Mouse (Mus musculus): ENCODE measurements around the gene Bend5. TPM values are rescaled to one million over a fixed set of nuclear protein-coding genes. Genes with fewer than 3 reads are reported as not detected.

Bend5 gene
- polyA plus RNA-seq, 1 experiment from 2014 or later, result 14.5 TPM

- in situ Hi-C loops (cut with MboI; ENCODE audit: low pct_unique_long_range_greater_than_20kb), result no loop called here
- no peak for TF ChIP-seq CTCF (IDR thresholded peaks at IDR 0.05)
- DNase-seq (ENCODE audit: low read depth, low spot score), result no peak
- no peak for ATAC-seq
- H3K27me3 ChIP-seq, result no peaks in the 10 kb centered on the region
- ChIA-PET POLR2A (no interaction called here), CTCF (no interaction called here)
Measured at GRCm38 (mm10) chr4:111452192-111452591, 37.4 kb downstream of the Bend5 start.

DNA sequence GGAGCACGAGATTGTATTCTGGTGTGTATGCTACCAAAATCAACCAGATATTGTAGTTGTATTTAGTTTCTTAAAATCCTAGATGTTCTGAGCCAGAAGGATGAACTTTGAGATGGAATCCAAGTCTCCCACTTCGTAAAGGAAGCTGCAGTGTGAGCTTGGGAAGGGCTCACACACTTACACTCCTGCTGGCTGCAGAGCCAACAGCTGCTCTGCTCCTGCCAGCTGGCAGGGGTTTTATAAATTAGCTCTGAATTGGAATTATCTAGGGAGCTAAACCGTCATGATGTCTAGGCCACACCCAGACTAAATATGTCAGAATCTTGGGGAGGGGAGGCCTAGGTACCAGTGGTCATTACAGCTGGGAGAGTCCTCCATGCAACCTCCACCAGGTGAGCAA lies 38.5 kb downstream of the Bend5 start:
- ChIA-PET CTCF (interaction anchor here (1.0 kb wide), 1 partner anchor 10 kb away, joined by 4 read pairs; no protein-coding TSS in a partner anchor), POLR2A (no interaction called here)
- no peak for ATAC-seq
- no peak for TF ChIP-seq CTCF (IDR thresholded peaks at IDR 0.05)
- no peaks in the 10 kb centered on the region for H3K27me3 ChIP-seq
- DNase-seq (ENCODE audit: low read depth, low spot score), result no peak
- in situ Hi-C loops (cut with MboI; ENCODE audit: low pct_unique_long_range_greater_than_20kb), result no loop called here

- no peaks in the 10 kb centered on the region for H3K27me3 ChIP-seq
- ChIA-PET CTCF (interaction anchor here (0.6 to 1.5 kb wide), 3 partner anchors 10 to 22 kb away, joined by 3 to 6 read pairs (median 5); no protein-coding TSS in a partner anchor), POLR2A (no interaction called here)
- DNase-seq (ENCODE audit: low read depth, low spot score), result no peak
- ATAC-seq, result no peak
- in situ Hi-C loops (cut with MboI; ENCODE audit: low pct_unique_long_range_greater_than_20kb), result no loop called here
- TF ChIP-seq CTCF (IDR thresholded peaks at IDR 0.05), result no peak
Measured at GRCm38 (mm10) chr4:111455621-111456020, 40.8 kb downstream of the Bend5 start.

GRCm38 (mm10) chr4:111457568-111457967 lies 42.8 kb downstream of the Bend5 start:
- ChIA-PET POLR2A (no interaction called here), CTCF (interaction anchor here (1.5 kb wide), 1 partner anchor 26 kb away, joined by 4 read pairs; no protein-coding TSS in a partner anchor)

GRCm38 (mm10) chr4:111467293-111467773 lies 52.5 kb downstream of the Bend5 start:
- CTCF ChIA-PET, result no interaction called here
- in situ Hi-C loops (cut with MboI; ENCODE audit: low pct_unique_long_range_greater_than_20kb), result no loop called here
- DNase-seq (ENCODE audit: low read depth, low spot score) (no peak), ATAC-seq (no peak)
- H3K27me3 ChIP-seq, result no peaks in the 10 kb centered on the region
- POLR2A ChIA-PET, result no interaction called here
- TF ChIP-seq CTCF (IDR thresholded peaks at IDR 0.05), result no peak

More at GRCm38 (mm10) chr4:111457568-111457967, 42.8 kb downstream of the Bend5 start:
- ATAC-seq (no peak), DNase-seq (ENCODE audit: low read depth, low spot score) (no peak)
- no peak for TF ChIP-seq CTCF (IDR thresholded peaks at IDR 0.05)
- in situ Hi-C loops (cut with MboI; ENCODE audit: low pct_unique_long_range_greater_than_20kb), result no loop called here
- H3K27me3 ChIP-seq, result no peaks in the 10 kb centered on the region

DNA sequence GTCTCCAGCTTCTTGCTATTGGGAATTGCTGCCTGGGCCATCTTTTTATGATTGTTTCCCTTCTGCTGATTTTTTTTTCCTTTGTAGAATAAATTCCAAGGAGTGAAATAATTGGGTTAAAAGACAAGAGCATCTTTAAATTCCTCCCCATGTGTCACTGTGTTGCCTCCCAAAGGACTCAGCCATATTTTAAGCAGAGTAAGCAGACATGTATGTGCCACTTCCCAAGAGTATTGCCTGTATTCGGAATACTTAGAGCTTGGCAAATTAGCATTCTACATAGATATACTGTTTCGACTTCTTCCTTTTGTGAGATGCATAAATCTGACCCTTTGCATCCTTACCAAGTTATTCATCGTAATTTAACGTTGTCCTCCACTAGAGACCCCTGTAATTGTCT lies 53.0 kb downstream of the Bend5 start:
- H3K27me3 ChIP-seq, result no peaks in the 10 kb centered on the region
- in situ Hi-C loops (cut with MboI; ENCODE audit: low pct_unique_long_range_greater_than_20kb), result no loop called here
- ATAC-seq, result no peak
- POLR2A ChIA-PET, result no interaction called here
- TF ChIP-seq CTCF (IDR thresholded peaks at IDR 0.05), result no peak
- no peak for DNase-seq (ENCODE audit: low read depth, low spot score)
- CTCF ChIA-PET, result no interaction called here

DNA sequence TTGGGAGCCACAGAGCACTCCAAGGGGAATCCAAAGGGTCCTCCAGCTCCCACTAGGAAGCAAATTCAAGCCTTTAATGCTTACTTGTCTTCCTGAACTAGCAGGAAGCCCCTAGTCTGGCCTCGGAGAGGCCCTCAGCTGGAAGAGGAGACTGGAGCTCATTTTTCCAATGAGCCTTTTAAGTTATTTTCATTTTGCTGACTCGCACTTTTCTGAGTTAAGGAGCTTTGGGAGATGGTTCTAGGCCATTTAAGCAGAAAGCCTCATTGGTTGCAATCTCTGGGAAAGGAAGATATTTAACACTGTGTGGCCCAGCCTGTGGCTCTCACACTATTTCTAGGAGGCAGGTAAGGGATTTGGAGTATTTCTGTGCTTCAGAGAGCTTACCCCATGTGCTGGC lies 55.0 kb downstream of the Bend5 start:
- ChIA-PET CTCF (no interaction called here), POLR2A (no interaction called here)
- H3K27me3 ChIP-seq, result no peaks in the 10 kb centered on the region
- no peak for DNase-seq (ENCODE audit: low read depth, low spot score)
- no peak for TF ChIP-seq CTCF (IDR thresholded peaks at IDR 0.05)
- in situ Hi-C loops (cut with MboI; ENCODE audit: low pct_unique_long_range_greater_than_20kb), result loop anchor here (5.0 kb wide), 1 partner anchor 53 kb away; the partner anchor contains the start of gene Bend5
- ATAC-seq, result no peak

DNA sequence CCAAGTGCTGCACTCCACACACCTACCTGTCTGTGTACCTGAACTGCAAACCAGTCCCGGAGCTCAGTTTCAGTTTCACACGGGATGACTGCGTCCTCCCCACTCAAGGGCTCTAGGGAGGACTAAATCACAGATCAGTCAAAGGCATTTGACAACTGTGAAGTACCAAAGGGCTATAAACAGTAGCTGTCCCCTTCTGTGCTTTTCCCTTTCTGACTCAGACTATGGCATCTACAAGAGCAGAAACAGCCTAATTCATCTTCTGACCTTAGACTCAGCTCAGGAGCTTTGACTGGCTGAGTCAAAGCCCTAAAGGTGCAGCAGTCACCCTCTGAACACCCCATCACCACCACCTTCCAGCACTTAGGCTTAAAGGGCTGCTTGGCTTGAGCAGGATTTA lies 56.9 kb downstream of the Bend5 start:
- H3K27me3 ChIP-seq, result no peaks in the 10 kb centered on the region
- DNase-seq (ENCODE audit: low read depth, low spot score), result no peak
- CTCF ChIA-PET, result interaction anchor here (1.2 to 1.3 kb wide), 2 partner anchors 23 to 71 kb away, joined by 3 to 4 read pairs; no protein-coding TSS in a partner anchor
- in situ Hi-C loops (cut with MboI; ENCODE audit: low pct_unique_long_range_greater_than_20kb), result loop anchor here (5.0 kb wide), 1 partner anchor 54 kb away; the partner anchor contains the start of gene Bend5
- no peak for TF ChIP-seq CTCF (IDR thresholded peaks at IDR 0.05)
- no peak for ATAC-seq
- POLR2A ChIA-PET, result interaction anchor here (0.7 kb wide), 1 partner anchor 52 kb away, joined by 3 read pairs; no protein-coding TSS in a partner anchor

DNA sequence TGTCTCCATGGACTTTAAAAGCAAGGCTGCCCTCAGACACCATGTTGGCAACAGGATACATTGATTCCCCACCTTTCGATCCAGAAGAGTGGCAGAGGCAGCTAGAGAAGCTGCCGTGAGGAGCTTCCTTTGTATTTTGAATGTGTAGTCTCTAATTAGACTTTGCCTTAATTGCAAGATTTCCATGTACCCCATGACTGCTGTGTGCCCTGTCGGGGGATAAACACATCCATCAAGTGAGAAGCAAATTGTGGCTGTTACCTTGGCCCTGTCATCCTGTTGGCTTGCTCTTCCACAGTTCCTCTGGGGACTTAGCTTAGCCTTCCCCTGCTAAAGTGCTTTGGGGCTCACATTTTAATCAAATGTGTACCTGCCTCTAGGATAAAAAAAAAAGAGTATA lies 57.7 kb downstream of the Bend5 start:
- no peaks in the 10 kb centered on the region for H3K27me3 ChIP-seq
- POLR2A ChIA-PET, result no interaction called here
- CTCF ChIA-PET, result interaction anchor here (1.1 to 1.3 kb wide), 3 partner anchors 22 to 72 kb away, joined by 3 to 4 read pairs (median 3); no protein-coding TSS in a partner anchor
- TF ChIP-seq CTCF (IDR thresholded peaks at IDR 0.05), result no peak
- DNase-seq (ENCODE audit: low read depth, low spot score) (no peak), ATAC-seq (no peak)
- in situ Hi-C loops (cut with MboI; ENCODE audit: low pct_unique_long_range_greater_than_20kb), result loop anchor here (5.0 kb wide), 1 partner anchor 55 kb away; the partner anchor contains the start of gene Bend5

DNA sequence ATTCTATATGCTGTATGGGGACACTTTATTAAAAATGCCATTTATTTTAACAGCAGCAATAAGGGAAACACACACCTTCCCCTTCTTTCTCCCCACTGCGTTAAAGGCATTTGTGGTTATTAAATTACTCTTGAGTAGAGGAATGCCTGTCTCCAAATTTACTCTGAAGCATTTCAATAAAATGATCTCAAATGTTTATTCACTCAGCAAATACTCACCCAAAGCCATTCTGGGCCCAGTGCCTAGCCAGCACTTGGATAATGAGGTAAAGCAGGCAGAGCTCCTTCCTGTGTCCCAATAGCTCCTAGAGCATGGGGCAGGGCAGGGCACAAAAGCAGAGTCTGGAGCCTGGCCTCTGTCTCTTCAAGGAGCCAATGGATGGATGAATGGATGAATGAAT lies 58.2 kb downstream of the Bend5 start:
- ChIA-PET POLR2A (interaction anchor here (0.6 kb wide), 1 partner anchor 28 kb away, joined by 3 read pairs; no protein-coding TSS in a partner anchor), CTCF (interaction anchor here (1.1 kb wide), 1 partner anchor 48 kb away, joined by 3 read pairs; no protein-coding TSS in a partner anchor)
- TF ChIP-seq CTCF (IDR thresholded peaks at IDR 0.05), result no peak
- H3K27me3 ChIP-seq, result no peaks in the 10 kb centered on the region
- in situ Hi-C loops (cut with MboI; ENCODE audit: low pct_unique_long_range_greater_than_20kb), result loop anchor here (5.0 kb wide), 1 partner anchor 56 kb away; the partner anchor contains the start of gene Bend5
- ATAC-seq (peak; percentile 37), DNase-seq (ENCODE audit: low read depth, low spot score) (no peak)

DNA sequence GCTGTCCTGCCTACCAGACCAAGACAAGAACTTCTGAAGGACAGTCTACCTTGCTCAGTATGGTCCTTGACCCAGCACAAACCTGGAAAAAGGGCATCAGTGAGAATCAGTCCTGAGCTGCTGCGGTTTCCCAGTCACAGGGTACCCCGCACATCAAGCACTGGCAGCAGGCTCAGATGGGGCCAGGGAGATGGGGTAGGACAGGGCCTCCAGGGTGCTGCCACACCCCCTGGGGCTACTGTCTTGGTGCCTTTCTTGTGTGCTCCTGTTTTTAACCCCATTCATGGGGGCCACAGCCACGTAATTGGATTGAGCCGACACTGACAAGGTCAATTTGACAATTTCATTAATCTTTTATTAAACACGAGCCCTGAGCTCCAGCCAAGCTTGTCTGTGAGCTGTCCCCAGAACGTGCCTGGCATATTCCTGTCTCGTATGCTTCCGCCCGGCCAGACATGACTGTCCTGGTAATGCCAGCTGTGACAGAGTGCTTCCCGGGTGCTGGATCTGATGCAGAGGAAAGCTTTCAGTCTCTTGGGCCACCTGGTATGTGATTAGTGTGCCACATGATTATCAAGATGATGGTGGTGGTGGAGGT lies 60.7 kb downstream of the Bend5 start:
- H3K27me3 ChIP-seq, result no peaks in the 10 kb centered on the region
- DNase-seq (ENCODE audit: low read depth, low spot score) (no peak), ATAC-seq (no peak)
- ChIA-PET POLR2A (no interaction called here), CTCF (no interaction called here)
- TF ChIP-seq CTCF (IDR thresholded peaks at IDR 0.05), result no peak
- in situ Hi-C loops (cut with MboI; ENCODE audit: low pct_unique_long_range_greater_than_20kb), result no loop called here

Data from Patski (cell line).